Mouse (Mus musculus) testis, adult 10 weeks (tissue): ENCODE data around the gene Zfp91. TPM values are rescaled to one million over a fixed set of nuclear protein-coding genes. Genes with fewer than 3 reads are reported as not detected.

ENCODE experiments used
- polyA plus RNA-seq: library from polyadenylated mRNA; stranded (reverse); fragments of 350-450 nt; fragmentation: Illumina TruSeq; extraction: RNeasy Lipid Tissue Mini Kit (QIAGEN cat#74804); gene quantifications from one replicate; pipeline ENCODE4 v1.2.3, GENCODE M21; 2014; ENCODE audit warnings: low read depth, low replicate concordance

The Zfp91 gene
- polyA plus RNA-seq = 230 TPM

DNA sequence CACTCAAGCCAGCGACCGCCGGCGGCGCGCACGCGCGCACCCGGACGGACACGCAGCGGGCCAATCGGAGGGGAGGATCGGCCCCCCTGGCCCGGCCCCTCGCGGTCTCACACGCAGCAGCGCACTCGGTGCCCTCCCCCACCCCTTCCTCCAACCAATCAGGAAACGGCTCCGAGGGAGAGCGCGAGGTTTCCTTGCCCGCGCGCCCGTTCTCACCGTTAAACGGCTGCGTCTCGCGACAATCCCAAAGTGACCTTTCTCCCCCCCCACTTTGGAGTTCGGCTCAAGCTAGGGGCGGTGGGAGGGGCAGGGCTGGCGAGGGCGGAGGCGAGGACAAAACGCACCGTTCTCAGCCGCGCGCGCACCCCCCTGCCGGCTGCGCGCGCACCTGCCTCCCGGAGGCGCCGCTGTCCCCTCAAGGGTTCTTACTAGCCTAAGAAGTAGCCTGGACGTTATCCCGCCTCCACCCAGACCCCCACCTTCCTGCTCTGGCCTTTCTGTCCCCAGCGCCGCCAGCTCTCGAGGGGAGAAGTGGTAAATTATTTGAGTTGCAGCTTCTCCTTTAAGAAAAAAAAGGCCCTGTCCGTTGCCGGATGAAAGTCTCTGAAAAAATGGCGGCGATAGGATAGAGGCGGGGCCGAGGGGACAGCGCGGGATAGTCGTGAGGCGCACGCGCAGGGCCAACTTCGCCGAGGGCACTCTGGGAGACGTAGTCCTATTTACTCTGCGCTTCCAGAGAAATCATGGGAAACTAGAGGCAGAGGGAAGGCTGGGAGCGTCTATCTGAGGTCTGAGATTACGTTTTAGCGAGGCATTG, at the start of gene Zfp91, which contains the start of gene Lpxn:
Zfp91 (minus strand) TSS at position 616 of the 817 bp plus-strand sequence.
Lpxn (plus strand) TSS at position 683 of the 817 bp plus-strand sequence.

DNA sequence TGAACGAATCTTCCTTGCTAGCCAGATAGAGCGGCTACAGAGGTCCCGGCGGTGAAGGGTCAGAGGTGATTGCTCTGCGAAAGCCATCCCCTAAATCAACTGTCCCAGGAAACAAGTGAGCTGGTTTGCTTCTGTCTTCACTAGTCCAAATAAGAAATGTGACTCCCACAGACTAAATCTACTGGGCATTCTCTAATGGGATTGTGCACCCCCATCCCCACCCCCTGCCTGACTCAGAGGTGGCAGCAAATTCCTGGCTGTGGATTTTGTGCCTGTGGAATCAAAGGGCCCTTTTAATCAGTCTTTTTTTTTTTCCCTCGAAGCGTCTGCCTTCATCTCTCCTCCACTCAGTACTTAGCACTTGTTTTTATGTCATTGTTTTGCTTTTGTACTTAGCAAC, 30.6 kb downstream of the Zfp91 start, which contains the start of gene Cntf:
Cntf (minus strand) TSS at position 325 of the 400 bp plus-strand sequence.

Other genes starting within 250 kb of the Zfp91 start
- not detected for gene Gm4952, start 196.2 kb downstream of the Zfp91 start, polyA plus RNA-seq
- 0.48 TPM for gene Glyat, start 162.8 kb downstream of the Zfp91 start, polyA plus RNA-seq
- not detected for gene Olfr1442, start 125.7 kb downstream of the Zfp91 start, polyA plus RNA-seq
- not detected for gene Olfr1443, start 118.0 kb downstream of the Zfp91 start, polyA plus RNA-seq
- gene Keg1, start 100.3 kb downstream of the Zfp91 start, polyA plus RNA-seq = 0.17 TPM
- 4.7 TPM for gene Cntf, start 30.5 kb downstream of the Zfp91 start, polyA plus RNA-seq
- gene Lpxn, start 67 bp upstream of the Zfp91 start, polyA plus RNA-seq = 24.7 TPM
- not detected for gene Gm5244, start 50.6 kb upstream of the Zfp91 start, polyA plus RNA-seq
- gene Olfr1444, start 61.2 kb upstream of the Zfp91 start, polyA plus RNA-seq = 1.5 TPM
- gene Olfr1445, start 87.7 kb upstream of the Zfp91 start, polyA plus RNA-seq = 1.5 TPM
- not detected for gene Olfr1446, start 97.4 kb upstream of the Zfp91 start, polyA plus RNA-seq
- not detected for gene Olfr1447, start 107.6 kb upstream of the Zfp91 start, polyA plus RNA-seq
- not detected for gene Olfr1448, start 128.3 kb upstream of the Zfp91 start, polyA plus RNA-seq
- gene Olfr1449, start 134.7 kb upstream of the Zfp91 start, polyA plus RNA-seq = not detected
- gene Olfr1450, start 154.1 kb upstream of the Zfp91 start, polyA plus RNA-seq = not detected
- not detected for gene Olfr1451, start 198.9 kb upstream of the Zfp91 start, polyA plus RNA-seq
- not detected for gene Olfr1453, start 232.2 kb upstream of the Zfp91 start, polyA plus RNA-seq